ENCODE assay signal across 22 mouse cellular contexts in genomic region chr4:84944100-84944499, GRCm38 (mm10). TPM values are rescaled to one million over a fixed set of nuclear protein-coding genes. Genes with fewer than 3 reads are reported as not detected.
DNase-seq lines count a peak whose midpoint lies in the region; ATAC-seq and TF ChIP-seq lines count a peak whose summit lies in the region.
"Had no signal": no experiment of that assay in that cellular context is flagged by ENCODE, and none has a peak within 500 bp of the region (broad histone marks: within the 10 kb centered on the region; RNA-seq: fewer than 3 reads in every experiment).

No protein-coding gene starts in this region.

- peaks cover 4% of the 10 kb centered on the region; the same call in 1 of the 2 replicates for H3K4me1 ChIP-seq in forebrain, embryonic 14.5 days (ENCODE audit: control insufficient read depth, insufficient read depth, low read length)
- no peaks in the 10 kb centered on the region for H3K4me1 ChIP-seq in forebrain, embryonic 12.5 days
- no peaks in the 10 kb centered on the region for H3K4me1 ChIP-seq in lung, embryonic 14.5 days (ENCODE audit: insufficient read depth)
- H3K4me1 ChIP-seq in midbrain, postnatal 0 days (ENCODE audit: insufficient read depth, low read length) = no peaks in the 10 kb centered on the region
- H3K4me1 ChIP-seq in midbrain, embryonic 15.5 days = no peaks in the 10 kb centered on the region

- no peak for TF ChIP-seq CTCF in lung, embryonic 14.5 days (IDR thresholded peaks at IDR 0.05; ENCODE audit: low read depth)
- TF ChIP-seq CTCF in midbrain, postnatal 0 days (IDR thresholded peaks at IDR 0.05) = no peak
- TF ChIP-seq CTCF in brain, embryonic 14.5 days (IDR thresholded peaks at IDR 0.05; ENCODE audit: borderline replicate concordance, extremely low read depth, insufficient read depth, insufficient read length) = no peak

- no peak overlapping the region for H3K27ac ChIP-seq in forebrain, embryonic 14.5 days (ENCODE audit: low read depth, low read length)
- H3K27ac ChIP-seq in forebrain, embryonic 12.5 days = no peak overlapping the region
- H3K27ac ChIP-seq in lung, embryonic 14.5 days (ENCODE audit: low read depth) = no peak overlapping the region
- H3K27ac ChIP-seq in midbrain, postnatal 0 days (ENCODE audit: low read depth, low read length) = no peak overlapping the region
- no peak overlapping the region for H3K27ac ChIP-seq in midbrain, embryonic 15.5 days
- H3K27ac ChIP-seq: embryonic facial prominence, embryonic 10.5 days; embryonic facial prominence, embryonic 12.5 days; forebrain, embryonic 15.5 days had no signal

- no peaks in the 10 kb centered on the region for H3K27me3 ChIP-seq in forebrain, embryonic 14.5 days (replicated peaks; ENCODE audit: control insufficient read depth, insufficient read depth, low read length)
- H3K27me3 ChIP-seq in forebrain, embryonic 12.5 days = no peaks in the 10 kb centered on the region
- no peaks in the 10 kb centered on the region for H3K27me3 ChIP-seq in lung, embryonic 14.5 days (ENCODE audit: insufficient read depth, low read length)
- H3K27me3 ChIP-seq in midbrain, postnatal 0 days (ENCODE audit: insufficient read depth, low read length) = no peaks in the 10 kb centered on the region
- no peaks in the 10 kb centered on the region for H3K27me3 ChIP-seq in midbrain, embryonic 15.5 days (replicated peaks)
- H3K27me3 ChIP-seq: embryonic facial prominence, embryonic 12.5 days; forebrain, embryonic 15.5 days had no signal

- no peak for ATAC-seq in forebrain, embryonic 14.5 days
- ATAC-seq in forebrain, embryonic 12.5 days (ENCODE audit: low FRiP score) = no peak
- no peak for ATAC-seq in lung, embryonic 14.5 days (ENCODE audit: insufficient read depth)
- no peak for ATAC-seq in midbrain, postnatal 0 days (ENCODE audit: low FRiP score)
- no peak for ATAC-seq in midbrain, embryonic 15.5 days (replicated peaks)
- ATAC-seq: forebrain, embryonic 15.5 days; forebrain, postnatal 0 days had no signal

- no peaks in the 10 kb centered on the region for H3K36me3 ChIP-seq in forebrain, embryonic 14.5 days (ENCODE audit: control insufficient read depth, insufficient read depth, low read length)
- H3K36me3 ChIP-seq in forebrain, embryonic 12.5 days (replicated peaks) = no peaks in the 10 kb centered on the region
- H3K36me3 ChIP-seq in lung, embryonic 14.5 days (ENCODE audit: insufficient read depth) = no peaks in the 10 kb centered on the region
- no peaks in the 10 kb centered on the region for H3K36me3 ChIP-seq in midbrain, postnatal 0 days (ENCODE audit: insufficient read depth, low read length)
- no peaks in the 10 kb centered on the region for H3K36me3 ChIP-seq in midbrain, embryonic 15.5 days (replicated peaks)
- H3K36me3 ChIP-seq: embryonic facial prominence, embryonic 10.5 days; embryonic facial prominence, embryonic 12.5 days; forebrain, embryonic 15.5 days had no signal

- H3K9ac ChIP-seq in forebrain, embryonic 14.5 days (ENCODE audit: low read length) = no peak overlapping the region
- no peak overlapping the region for H3K9ac ChIP-seq in forebrain, embryonic 12.5 days
- no peak overlapping the region for H3K9ac ChIP-seq in lung, embryonic 14.5 days
- H3K9ac ChIP-seq in midbrain, postnatal 0 days (replicated peaks; ENCODE audit: low read length, poor library complexity, severe bottlenecking) = no peak overlapping the region
- no peak overlapping the region for H3K9ac ChIP-seq in midbrain, embryonic 15.5 days
- H3K9ac ChIP-seq: embryonic facial prominence, embryonic 12.5 days; forebrain, embryonic 15.5 days; forebrain, postnatal 0 days had no signal

- no peaks in the 10 kb centered on the region for H3K9me3 ChIP-seq in forebrain, embryonic 14.5 days (replicated peaks; ENCODE audit: control insufficient read depth, low read length)
- no peaks in the 10 kb centered on the region for H3K9me3 ChIP-seq in forebrain, embryonic 12.5 days
- no peaks in the 10 kb centered on the region for H3K9me3 ChIP-seq in lung, embryonic 14.5 days (ENCODE audit: low read depth, low read length)
- no peaks in the 10 kb centered on the region for H3K9me3 ChIP-seq in midbrain, postnatal 0 days (ENCODE audit: low read length)
- no peaks in the 10 kb centered on the region for H3K9me3 ChIP-seq in midbrain, embryonic 15.5 days
- H3K9me3 ChIP-seq: embryonic facial prominence, embryonic 10.5 days; embryonic facial prominence, embryonic 12.5 days; forebrain, embryonic 15.5 days had no signal

- no peak overlapping the region for H3K4me2 ChIP-seq in forebrain, embryonic 14.5 days (ENCODE audit: low read length)
- no peak overlapping the region for H3K4me2 ChIP-seq in forebrain, embryonic 12.5 days
- no peak overlapping the region for H3K4me2 ChIP-seq in lung, embryonic 14.5 days
- no peak overlapping the region for H3K4me2 ChIP-seq in midbrain, postnatal 0 days (ENCODE audit: low read depth, low read length, poor library complexity, severe bottlenecking)
- no peak overlapping the region for H3K4me2 ChIP-seq in midbrain, embryonic 15.5 days
- H3K4me2 ChIP-seq: embryonic facial prominence, embryonic 12.5 days; forebrain, embryonic 15.5 days had no signal

- no peak overlapping the region for H3K4me3 ChIP-seq in forebrain, embryonic 14.5 days (ENCODE audit: low read depth, low read length)
- H3K4me3 ChIP-seq in forebrain, embryonic 12.5 days (replicated peaks) = no peak overlapping the region
- no peak overlapping the region for H3K4me3 ChIP-seq in lung, embryonic 14.5 days (ENCODE audit: low read depth, low read length)
- H3K4me3 ChIP-seq in midbrain, postnatal 0 days (ENCODE audit: low read depth, low read length) = no peak overlapping the region
- H3K4me3 ChIP-seq in midbrain, embryonic 15.5 days = no peak overlapping the region
- H3K4me3 ChIP-seq: embryonic facial prominence, embryonic 10.5 days; embryonic facial prominence, embryonic 12.5 days; forebrain, embryonic 15.5 days had no signal

- 80% methylated on average over 4 of the region's 4 CpGs for WGBS in forebrain, embryonic 14.5 days
- 76% methylated on average over 4 of the region's 4 CpGs for WGBS in forebrain, embryonic 12.5 days
- 49% methylated on average over 4 of the region's 4 CpGs for WGBS in lung, embryonic 14.5 days
- 81% methylated on average over 4 of the region's 4 CpGs for WGBS in midbrain, postnatal 0 days
- 77% methylated on average over 4 of the region's 4 CpGs for WGBS in midbrain, embryonic 15.5 days

- peak; percentile 6 for DNase-seq in forebrain, embryonic 14.5 days (ENCODE audit: low spot score)
- DNase-seq in lung, embryonic 14.5 days = peak; percentile 4
- no peak for DNase-seq in lung, postnatal 10 days
- peak; percentile 10 for DNase-seq in midbrain, postnatal 0 days (ENCODE audit: low spot score)
- peak; percentile 27 for DNase-seq in brain, embryonic 14.5 days (ENCODE audit: low read depth)
- DNase-seq in layer of hippocampus, postnatal 25 days (ENCODE audit: extremely low spot score in 1 of 2, low spot score in 1 of 2) = no peak
- DNase-seq: adrenal gland, adult 2 months; adrenal gland, postnatal 10 days; adrenal gland, postnatal 25 days; cerebellum, adult 11-12 months; cerebellum, adult 2 months; cerebellum, adult 9-10 months; cerebellum, postnatal 10 days; cerebellum, postnatal 25 days; embryo, embryonic 11 days; forebrain, postnatal 0 days had no signal

- TF ChIP-seq POLR2A in brain, embryonic 14.5 days (IDR thresholded peaks at IDR 0.05; ENCODE audit: borderline replicate concordance, extremely low read depth, insufficient read depth, insufficient read length, poor library complexity, severe bottlenecking) = no peak

RNA-seq across cellular contexts. Expression of gene Cntln, which starts 60.0 kb away (rescaled TPM):
- 5.9 and 6.9 TPM in 2 replicates for polyA plus RNA-seq in forebrain, embryonic 14.5 days (2014; fragmentation: Nextera tagmentation; extraction: Ambion mirVana)
- 11.3 and 12.2 TPM in 2 replicates for polyA plus RNA-seq in forebrain, embryonic 12.5 days (2016; fragmentation: Nextera tagmentation; extraction: Ambion mirVana)
- polyA plus RNA-seq in lung, embryonic 14.5 days (2014; fragmentation: Nextera tagmentation; extraction: Ambion mirVana) = 15.6 and 16.0 TPM in 2 replicates
- 9.3 and 10.1 TPM in 2 replicates for total RNA-seq in midbrain, postnatal 0 days (2014; rRNA removed)
- 4.2 and 5.5 TPM in 2 replicates for polyA plus RNA-seq in midbrain, postnatal 0 days (2015; fragmentation: Nextera tagmentation; extraction: Ambion mirVana)
- 4.9 and 5.7 TPM in 2 replicates for polyA plus RNA-seq in midbrain, embryonic 15.5 days (2015; fragmentation: Nextera tagmentation; extraction: Ambion mirVana)
- 9.7 and 11.3 TPM in 2 replicates for polyA plus RNA-seq in brain, embryonic 14.5 days (2012; rRNA removed)
- 1 to 10 TPM; 5.7 to 6.1 TPM for total RNA-seq in layer of hippocampus, postnatal 25 days (2021)
- total RNA-seq: MEL had no signal

Comparison
In these comparisons a context has a peak if more than half of its experiments do, and no peak if none do; other contexts are left out.
1. DNase-seq: peak in forebrain, embryonic 14.5 days (single experiment), lung, embryonic 14.5 days (single experiment), midbrain, postnatal 0 days (single experiment) and brain, embryonic 14.5 days (single experiment); none in lung, postnatal 10 days (single experiment) and layer of hippocampus, postnatal 25 days (0 of 2).